Mouse (Mus musculus): Measurements from ENCODE around the gene AI467606.

Gene AI467606

DNA sequence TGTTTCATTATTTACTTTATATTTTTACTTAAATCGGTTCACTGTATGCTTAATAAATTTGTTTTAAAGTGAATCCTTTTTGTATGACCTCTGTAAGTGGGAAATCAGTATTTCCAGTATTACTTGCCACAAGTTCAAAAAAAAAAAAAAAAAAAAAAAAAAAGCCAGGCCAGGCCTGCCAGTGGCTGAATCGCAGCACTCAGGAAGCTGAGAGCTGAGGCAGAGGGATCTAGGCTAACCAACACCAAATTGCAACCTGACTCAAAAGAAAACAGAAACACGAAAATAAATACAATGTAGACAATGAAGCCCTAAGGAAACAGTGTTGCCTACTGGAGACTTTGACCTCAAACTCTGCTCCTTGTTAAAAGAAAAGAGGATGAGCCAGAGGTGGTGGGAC, 2.8 kb downstream of the AI467606 start:
- DNase-seq (ENCODE audit: low read depth, low spot score), result no peak

DNA sequence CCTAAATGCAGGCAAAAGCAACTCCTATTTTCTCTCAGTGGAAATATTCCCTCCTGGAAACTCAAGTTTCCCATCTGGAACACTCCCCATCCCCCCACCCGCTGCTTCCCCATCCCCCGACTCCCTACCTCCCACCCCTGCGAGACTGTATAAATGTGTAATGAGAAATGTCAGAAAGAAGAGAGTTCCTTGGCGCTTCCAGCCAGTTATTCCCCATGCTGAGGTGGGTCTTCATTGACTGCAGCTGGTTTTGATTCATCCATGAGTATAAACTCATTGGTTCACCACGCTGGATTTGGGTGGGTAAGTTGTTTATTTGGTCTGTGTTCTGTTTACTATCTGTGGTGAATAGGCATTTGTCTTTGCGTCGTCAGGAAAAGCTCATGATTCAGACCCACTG, 5.3 kb downstream of the AI467606 start:
- DNase-seq (ENCODE audit: low read depth, low spot score), result no peak

DNA sequence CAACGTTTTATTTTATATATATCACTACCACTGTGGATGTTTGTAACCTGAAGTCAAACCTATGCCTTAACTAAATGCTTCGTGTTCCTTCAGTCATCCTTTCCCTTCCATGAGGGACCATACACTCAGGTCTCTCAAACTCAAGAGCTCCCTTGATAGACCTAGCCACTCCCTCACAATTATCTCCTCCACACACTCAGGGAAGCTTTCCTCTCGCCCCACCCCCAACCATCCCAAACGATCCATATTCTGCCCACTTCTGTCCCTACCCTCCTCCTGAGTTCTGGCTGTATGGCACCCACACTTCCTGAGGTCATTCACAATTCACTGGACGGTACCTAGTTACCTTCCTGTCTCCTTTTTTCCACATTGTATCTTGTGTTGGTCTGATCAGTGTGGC, 7.4 kb downstream of the AI467606 start:
- no peak for DNase-seq (ENCODE audit: low read depth, low spot score)

DNA sequence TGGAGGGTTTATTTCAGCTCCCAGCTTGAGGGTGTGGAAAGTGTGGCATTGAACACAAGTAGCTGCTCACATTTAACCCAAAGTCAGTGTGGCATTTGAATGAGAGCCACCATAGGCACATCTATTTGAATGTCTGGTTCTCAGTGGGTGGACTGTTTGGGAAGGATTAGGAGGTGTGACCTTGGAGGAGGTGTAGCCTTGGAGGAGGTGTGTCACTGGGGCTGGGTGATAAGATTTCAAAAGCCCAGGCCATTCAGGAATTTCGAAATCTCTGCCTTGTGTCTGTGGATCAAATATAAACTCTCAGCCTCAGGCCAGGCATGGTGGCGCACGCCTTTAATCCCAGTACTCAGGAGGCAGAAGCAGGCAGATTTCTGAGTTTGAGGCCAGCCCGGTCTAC, 7.8 kb downstream of the AI467606 start:
- DNase-seq (ENCODE audit: low read depth, low spot score), result no peak

DNA sequence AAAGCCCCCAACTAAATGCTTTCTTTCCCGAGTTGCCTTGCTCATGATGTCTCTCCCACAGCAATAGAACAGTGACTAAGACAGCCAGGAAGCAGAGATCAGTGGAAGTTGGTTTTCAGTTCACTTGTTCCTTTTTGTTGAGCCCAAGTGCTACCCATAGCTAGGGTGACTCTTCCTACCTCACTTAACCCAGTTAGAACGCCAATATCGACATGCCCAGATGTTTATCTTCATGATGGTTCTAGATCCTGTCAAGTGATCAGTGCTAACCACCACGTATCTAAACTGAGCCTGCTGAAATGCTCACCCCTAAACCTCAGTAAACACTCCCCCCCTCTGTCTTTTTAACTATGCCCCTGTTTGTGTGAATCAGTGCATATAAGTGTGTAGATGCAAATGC, 8.4 kb downstream of the AI467606 start:
- DNase-seq (ENCODE audit: low read depth, low spot score), result no peak

DNA sequence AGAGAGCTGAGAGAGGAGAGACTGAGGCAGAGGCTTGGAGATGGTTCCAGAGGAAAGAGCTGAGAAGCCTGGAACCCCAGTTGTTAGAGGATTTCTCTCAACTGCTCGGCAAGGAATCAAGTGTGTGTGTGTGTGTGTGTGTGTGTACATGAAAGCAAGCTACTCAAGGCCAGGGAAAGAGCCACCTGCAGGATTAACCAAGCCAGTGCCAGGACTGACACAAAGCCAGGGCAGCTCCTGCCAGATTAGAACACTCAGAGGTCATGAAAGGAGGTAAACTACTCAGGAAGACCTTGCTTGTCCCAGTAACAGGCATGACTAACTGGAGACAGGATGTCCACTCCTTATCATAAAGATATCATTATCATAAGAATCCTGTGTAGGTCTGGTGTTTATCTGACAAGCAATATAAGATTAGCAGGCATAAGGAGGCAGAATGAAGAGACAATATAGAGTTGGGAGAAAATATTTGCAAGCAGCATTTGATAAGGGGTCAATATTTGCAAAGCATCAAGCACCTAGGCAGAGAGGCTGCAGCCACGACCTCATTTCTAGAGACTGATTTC, 10.4 kb downstream of the AI467606 start:
- no peak for DNase-seq (ENCODE audit: low read depth, low spot score)

DNA sequence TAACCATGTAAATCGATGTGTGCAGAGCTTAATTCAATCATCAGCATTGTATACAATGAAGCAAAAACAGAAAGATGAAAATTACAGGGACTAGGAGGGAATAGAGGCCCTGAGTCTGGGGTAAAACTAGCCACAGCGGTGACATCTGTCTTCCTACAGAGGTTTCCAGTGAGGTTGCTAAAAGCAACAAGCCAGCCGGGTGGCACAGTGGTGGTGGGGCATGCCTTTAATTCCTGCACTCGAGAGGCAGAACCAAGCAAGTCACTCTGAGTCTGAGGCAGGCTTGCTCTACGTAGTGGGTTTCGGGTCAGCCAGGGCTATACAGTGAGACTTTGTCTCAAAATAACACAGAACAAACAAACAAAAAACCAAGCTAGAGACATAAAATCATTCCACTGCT, 11.0 kb downstream of the AI467606 start:
- no peak for DNase-seq (ENCODE audit: low read depth, low spot score)

DNA sequence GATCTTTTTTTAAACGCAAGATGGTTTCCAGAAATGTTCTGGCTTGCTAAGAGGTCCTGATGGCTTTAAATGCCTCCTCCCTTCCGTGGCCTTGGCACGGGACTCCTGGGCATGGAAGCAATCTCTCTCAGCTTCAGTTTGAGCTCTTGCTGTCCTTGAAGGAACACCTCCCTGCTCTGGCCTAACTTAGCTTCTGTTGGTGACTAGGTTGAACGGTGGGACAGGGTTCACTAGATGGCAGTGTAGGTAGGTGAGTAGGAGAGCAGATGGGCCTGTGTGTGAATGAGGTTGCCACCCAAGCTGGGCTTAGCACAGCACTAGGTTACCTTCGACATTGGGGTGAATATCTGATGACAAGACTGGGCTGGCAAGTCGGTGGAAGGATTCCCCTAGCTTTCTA, 12.8 kb downstream of the AI467606 start:
- no peak for DNase-seq (ENCODE audit: low read depth, low spot score)

DNA sequence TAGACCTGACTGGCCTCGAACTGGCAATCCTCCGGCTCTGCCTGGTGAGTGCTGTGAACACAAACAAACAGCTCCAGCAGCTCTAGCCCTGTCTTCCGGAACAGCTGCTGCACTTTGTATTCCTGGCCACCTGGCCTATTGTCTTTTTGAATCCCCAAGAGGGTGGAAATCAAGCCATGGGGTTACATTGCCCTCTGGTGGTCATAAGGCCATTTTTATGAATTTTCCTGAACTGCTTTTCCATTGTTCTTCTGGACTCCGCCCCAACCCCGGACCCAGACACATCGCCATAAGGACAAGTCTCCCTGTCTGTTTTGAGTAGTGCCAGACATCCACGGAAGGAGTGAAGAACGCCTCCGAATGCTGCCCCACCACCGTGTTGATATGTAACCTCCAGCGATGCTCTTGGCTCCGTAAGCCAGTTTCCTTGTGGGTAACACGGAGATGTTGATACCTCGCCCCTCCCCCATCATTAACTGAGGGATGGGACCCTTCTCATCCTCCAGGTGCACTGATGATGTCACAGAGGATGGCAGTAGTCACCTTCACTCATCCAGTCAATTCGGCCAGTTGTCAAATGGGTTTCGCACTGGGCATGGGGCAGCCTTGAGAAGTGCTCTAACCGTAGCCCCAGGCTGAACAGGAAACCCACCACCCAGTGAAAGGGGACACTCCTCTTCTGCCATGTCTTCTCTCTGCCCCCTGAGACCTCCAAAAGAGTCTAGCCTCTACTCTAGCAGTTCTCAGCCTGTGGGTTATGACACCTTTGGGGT, 13.6 kb downstream of the AI467606 start:
- peak; percentile 81 for DNase-seq (ENCODE audit: low read depth, low spot score)

DNA sequence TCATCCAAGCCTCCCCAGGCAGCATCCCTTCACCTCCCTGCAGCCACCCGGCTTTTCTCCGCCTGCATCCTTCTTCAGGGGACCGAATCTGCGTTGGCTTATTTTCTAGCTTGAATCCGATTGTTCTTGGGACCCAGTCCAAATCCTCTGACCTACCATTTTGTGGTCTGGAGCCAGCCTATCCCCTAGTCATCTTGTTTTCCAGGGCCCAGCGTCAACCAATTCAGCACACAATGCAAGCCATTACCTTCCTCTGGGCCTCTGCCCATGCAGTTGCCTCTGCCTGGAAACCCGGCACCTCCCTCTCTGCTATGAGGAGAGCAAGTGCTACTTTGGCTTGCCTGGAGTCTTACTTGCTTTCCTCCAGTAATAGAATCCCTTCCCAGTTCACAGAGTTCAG, 14.4 kb downstream of the AI467606 start:
- no peak for DNase-seq (ENCODE audit: low read depth, low spot score)

DNA sequence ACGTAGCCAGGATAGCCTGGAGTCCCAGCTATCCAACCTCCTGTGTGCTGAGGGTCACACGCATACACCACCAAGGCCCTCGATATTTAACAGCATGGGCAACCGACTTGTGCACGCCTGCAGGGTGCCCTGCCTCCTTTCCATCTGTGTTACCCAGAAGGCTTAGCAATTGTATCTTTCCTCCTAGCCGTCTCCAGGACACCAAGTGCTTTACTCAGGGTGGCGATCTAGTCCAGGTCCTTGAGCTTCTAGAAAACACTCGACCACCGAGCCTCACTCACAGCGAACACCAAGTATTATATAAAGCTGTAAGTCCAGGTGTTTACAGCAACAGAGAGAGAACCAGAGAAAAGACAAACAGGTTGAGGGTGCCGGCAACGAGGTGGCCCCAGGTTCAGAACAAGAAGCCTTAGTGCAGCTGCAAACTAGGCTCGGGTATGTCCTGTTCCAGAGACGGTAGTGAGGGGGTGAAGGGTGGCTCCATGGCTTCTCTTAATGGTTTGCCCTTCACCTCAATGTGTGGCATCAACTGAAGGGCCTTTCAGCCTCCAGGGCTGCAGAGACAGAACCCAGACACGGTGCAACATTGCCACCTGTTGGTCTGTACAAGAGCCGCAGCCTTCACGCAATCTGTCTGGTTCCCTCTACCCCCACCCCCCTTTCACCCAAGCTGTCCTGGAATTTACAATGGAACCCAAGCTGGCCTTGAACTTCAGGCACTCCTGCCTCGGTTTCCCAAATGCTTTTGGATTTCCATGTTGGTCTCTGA, 19.3 kb downstream of the AI467606 start:
- DNase-seq (ENCODE audit: low read depth, low spot score), result no peak

DNA sequence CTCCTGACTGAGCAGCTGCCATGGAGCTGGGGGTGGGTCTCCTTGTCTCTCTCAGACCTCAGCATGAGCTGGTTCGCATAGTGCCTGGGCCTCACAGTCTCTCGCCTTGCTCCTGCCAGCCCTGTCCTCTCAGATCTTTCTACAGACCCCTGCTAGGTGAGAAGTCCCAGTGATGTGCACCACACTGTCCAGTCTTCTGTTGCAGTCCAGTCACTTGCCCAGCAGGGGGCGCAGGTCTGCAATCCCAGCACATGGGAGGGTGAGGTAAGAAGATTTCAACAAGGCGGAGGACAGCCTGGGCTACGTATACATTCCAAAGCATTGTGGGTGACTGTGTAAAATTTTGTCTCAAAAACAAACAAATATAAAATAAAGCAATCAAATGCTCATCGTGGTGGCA, 20.3 kb downstream of the AI467606 start:
- no peak for DNase-seq (ENCODE audit: low read depth, low spot score)

DNA sequence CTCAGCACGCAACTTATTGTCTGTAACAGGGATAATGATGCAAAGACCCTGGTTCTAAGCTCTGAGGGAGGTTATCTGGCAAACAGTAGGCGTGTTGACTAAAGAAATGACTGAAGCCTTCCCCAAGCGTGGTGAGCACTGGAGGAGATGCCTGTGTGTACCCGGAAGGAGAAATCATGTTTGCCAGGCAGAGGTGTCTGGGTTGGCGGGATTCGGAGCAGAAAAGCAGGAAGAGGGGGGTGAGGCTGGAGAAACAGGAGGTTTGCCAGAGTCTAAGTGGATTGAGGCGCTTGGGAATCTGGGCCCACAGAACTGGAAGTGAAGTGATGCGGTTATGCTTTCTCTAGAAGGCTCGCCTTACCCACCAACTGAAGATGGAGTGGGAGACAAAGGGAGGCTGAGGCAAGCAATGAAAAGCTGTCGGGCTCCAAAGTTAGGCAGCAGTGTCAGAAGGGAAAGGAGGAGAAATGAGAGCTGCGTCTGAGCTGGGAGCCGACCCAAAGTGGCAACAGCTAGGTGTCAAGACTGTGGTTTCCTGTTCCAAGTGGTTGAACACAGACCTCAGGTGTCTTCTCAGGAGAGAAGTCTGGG, 21.2 kb downstream of the AI467606 start:
- DNase-seq (ENCODE audit: low read depth, low spot score), result no peak

DNA sequence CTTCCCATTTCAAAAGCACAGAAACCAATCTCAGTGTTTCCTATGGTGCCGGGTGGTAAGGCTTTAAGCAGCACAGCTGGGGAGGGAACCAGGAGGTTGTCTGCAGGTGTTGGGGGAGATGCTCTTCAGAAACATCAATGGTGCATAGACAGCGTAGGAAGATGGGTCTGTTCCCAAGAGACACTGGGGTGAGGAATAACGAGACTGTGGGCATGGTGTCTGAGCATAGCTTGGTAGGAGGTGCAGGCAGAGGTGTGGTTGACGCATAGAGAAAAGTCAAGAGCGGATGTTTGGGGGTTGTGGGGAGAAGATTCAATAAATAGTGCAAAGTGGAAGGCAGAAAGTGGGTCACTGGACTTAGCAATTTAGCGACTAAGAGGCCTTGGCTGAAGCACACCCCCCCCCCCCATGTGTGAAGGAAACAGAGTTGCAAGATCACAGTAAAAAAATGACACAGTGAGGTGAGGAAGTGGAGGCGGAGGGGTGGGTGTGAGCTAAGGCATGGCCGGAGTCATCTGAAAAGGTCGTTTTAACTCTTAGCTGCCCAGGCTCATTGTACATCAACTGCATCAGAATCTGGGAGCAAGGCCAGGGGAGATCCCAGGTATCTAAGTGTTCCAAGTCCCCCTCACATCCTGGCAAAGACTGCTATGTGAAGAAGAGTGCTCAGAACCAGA, 21.9 kb downstream of the AI467606 start:
- DNase-seq (ENCODE audit: low read depth, low spot score), result no peak

DNA sequence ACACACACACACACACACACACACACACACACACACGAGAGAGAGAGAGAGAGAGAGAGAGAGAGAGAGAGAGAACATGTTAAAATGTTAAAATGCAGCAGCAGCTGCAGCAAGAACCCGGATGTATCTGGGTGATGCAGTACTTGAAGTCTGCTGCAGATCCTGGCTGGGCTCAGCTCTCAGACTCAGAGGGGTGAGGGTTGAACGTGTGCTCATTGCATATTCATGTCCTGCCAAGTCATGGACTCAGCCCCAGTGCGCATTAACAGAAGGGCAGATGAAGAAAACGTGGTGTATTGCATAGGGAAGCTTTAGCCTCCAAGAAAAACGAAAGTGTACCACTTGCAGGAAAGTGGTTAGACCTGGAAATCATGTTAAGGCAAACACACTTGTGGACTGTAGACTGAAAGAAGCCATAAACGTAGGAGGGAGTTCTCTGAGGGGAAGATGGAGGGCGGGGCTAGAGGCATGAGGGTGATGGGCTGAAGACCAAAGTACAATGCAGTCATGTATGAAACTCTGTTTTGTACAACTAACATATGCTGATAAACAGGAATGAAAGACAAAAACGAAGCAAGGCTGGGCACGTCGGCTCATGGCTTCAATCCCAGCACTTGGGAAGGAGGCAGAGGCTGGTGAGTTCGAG, 22.6 kb downstream of the AI467606 start:
- DNase-seq (ENCODE audit: low read depth, low spot score), result no peak

DNA sequence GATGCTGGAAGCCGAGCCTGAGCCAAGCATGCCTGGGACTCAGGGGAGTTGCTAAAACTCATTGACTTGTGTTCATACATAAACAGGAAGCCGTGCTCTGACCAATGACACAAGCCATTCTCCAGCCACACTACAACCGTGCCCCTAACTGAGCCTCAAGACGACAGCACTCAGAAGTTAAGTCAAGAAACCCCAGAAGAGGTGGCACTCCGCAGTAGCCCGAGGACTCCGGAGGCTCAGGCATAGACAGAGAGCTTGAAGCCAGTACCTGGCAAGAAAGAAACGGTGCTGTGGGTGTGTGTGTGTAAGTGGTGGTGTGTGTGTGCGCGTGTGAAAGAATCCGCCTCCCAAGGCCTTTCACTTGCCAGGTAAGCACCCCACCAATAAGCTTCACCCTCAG, 23.8 kb downstream of the AI467606 start:
- no peak for DNase-seq (ENCODE audit: low read depth, low spot score)

DNA sequence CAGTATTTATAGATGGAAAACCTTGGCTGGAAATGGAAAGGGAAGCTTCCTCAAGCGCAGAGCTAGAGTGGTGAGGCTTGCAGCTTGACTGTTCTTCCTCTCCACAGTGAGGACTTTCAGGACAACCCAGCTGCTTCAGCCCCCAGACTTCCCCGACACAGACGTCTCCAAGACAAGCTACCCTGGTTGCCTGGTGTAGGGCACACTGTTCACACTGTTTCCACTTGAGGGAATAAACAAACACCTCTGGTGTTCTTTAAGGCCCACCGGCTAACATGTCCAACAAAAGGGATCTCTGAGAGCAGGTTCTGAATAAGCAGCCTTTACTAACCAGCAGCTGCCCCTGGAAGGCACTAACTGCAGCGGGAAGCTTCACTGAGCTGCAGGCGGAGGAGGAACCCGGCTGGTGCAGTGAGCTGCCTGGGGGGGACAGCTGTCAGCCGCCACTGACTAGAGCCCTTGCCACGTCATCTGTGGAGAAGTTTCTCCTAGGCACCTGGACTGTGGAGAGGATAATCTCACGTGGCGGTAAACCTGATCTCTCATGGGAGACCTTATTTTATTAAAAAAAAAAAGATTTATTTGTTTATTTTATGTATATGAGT, 25.3 kb downstream of the AI467606 start:
- no peak for DNase-seq (ENCODE audit: low read depth, low spot score)

DNA sequence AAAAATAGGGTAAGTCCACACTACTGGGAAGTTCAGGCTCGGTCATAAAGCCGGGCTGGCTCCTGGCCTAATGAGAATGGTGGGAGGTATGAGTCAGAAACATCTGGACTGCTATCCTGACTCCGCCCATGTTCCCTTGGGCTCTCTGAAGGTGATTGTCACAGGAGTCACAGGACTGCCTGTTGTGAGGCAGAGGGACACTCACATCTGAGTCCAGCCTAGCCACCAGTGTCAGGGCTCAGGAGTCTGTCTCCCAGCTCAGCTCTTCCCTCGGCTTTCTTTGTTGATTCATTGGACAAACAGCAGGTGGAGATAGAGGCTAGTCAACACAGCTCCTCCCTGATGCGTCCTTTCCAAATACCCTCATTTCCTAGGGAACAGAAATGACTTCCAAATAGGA, 26.8 kb downstream of the AI467606 start:
- DNase-seq (ENCODE audit: low read depth, low spot score), result no peak

DNA sequence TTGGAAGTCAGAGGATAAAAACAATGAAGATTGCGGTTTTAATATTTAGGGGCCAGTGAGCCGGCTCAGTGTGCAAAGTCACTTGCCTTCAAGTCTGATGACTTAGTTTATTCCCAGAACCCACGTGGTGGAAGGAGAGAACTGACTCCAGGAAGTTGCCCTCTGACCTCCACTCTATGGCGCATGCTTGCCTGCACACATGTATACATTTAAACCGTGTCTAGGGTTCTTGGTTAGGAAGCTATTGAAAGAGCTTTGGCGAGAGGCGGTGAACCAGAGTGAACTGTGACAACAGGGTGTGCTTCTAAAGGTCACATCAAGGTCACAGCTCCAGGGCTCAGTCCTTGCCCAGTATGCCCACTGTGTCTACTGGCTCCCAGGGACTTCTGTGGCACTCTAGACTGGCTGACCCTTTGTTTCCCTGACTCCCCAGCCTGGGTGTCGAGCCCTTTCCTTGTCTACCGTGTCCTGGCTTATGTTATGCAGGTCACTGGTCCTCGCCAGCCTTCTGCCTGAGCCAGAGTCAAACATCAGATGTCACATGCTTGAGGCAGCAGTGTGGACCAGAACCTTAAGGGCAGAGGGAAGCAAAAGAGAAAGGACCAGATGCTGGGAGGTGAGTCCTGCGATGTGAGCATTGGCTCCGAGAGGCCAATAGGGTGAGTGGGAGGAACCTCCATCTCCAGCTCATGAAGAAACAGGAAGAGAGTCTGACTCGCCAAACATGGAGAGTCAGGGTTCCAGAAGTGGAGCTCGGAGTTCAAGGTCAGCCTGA, 27.7 kb downstream of the AI467606 start:
- no peak for DNase-seq (ENCODE audit: low read depth, low spot score)

Data from telencephalon, adult 2 months (tissue).